Mouse (Mus musculus): ENCODE results near the gene Olfr527.

Gene Olfr527

GRCm38 (mm10) chr7:140333717-140334116, at the start of gene Olfr527:
TSS of gene Olfr527 (plus strand) at chr7:140334017.
- no peak for DNase-seq (ENCODE audit: low read depth, low spot score)

GRCm38 (mm10) chr7:140295746-140296145, 38.1 kb upstream of the Olfr527 start:
- DNase-seq (ENCODE audit: low read depth, low spot score): no peak

- no peak for DNase-seq (ENCODE audit: low read depth, low spot score)
These were observed 36.9 kb upstream of the Olfr527 start for GRCm38 (mm10) chr7:140296876-140297275.

GRCm38 (mm10) chr7:140299416-140299815, 34.4 kb upstream of the Olfr527 start:
- DNase-seq (ENCODE audit: low read depth, low spot score): no peak

GRCm38 (mm10) chr7:140319861-140320385, 13.9 kb upstream of the Olfr527 start:
- DNase-seq (ENCODE audit: low read depth, low spot score): no peak

- no peak for DNase-seq (ENCODE audit: low read depth, low spot score)
These were observed 13.3 kb upstream of the Olfr527 start, which contains the start of gene Olfr525 for GRCm38 (mm10) chr7:140320558-140320957. TSS of gene Olfr525 (plus strand) at chr7:140320858.

- DNase-seq (ENCODE audit: low read depth, low spot score): no peak
These were observed 12.7 kb upstream of the Olfr527 start for GRCm38 (mm10) chr7:140321135-140321534.

- DNase-seq (ENCODE audit: low read depth, low spot score): no peak
These were observed 4.0 kb upstream of the Olfr527 start for GRCm38 (mm10) chr7:140329766-140330304.

- DNase-seq (ENCODE audit: low read depth, low spot score): no peak
These were observed 27.8 kb downstream of the Olfr527 start, which contains the start of gene Olfr60 for GRCm38 (mm10) chr7:140361571-140361970. TSS of gene Olfr60 (minus strand) at chr7:140361671.

GRCm38 (mm10) chr7:140374300-140374699, 40.5 kb downstream of the Olfr527 start:
- no peak for DNase-seq (ENCODE audit: low read depth, low spot score)

GRCm38 (mm10) chr7:140376231-140376630, 42.4 kb downstream of the Olfr527 start, which contains the start of gene Olfr530:
TSS of gene Olfr530 (minus strand) at chr7:140376331.
- no peak for DNase-seq (ENCODE audit: low read depth, low spot score)

GRCm38 (mm10) chr7:140376911-140377310, 43.1 kb downstream of the Olfr527 start:
- no peak for DNase-seq (ENCODE audit: low read depth, low spot score)

Data from 3T3-L1 (cell line).